In genomic region chr7:121734171-121734831, GRCm38 (mm10) we compare ENCODE assay signal across 7 mouse cellular contexts. TPM values are rescaled to one million over a fixed set of nuclear protein-coding genes. Genes with fewer than 3 reads are reported as not detected.
DNase-seq lines count a peak whose midpoint lies in the region; ATAC-seq and TF ChIP-seq lines count a peak whose summit lies in the region.

TSS of gene Scnn1g (plus strand) at chr7:121734479.

- H3K9me3 ChIP-seq in embryonic facial prominence, embryonic 10.5 days, result no peaks in the 10 kb centered on the region
- no peaks in the 10 kb centered on the region for H3K9me3 ChIP-seq in limb, embryonic 11.5 days (ENCODE audit: control insufficient read depth, low read length)
- H3K9me3 ChIP-seq in midbrain, embryonic 14.5 days (ENCODE audit: control insufficient read depth, low read length), result no peaks in the 10 kb centered on the region

- peak within 1 kb of the TSS; percentile 50 for H3K4me3 ChIP-seq in embryonic facial prominence, embryonic 10.5 days
- H3K4me3 ChIP-seq in kidney, adult 2 months (ENCODE audit: insufficient read depth, low read depth, low read length), result peak within 1 kb of the TSS; percentile 26
- H3K4me3 ChIP-seq in limb, embryonic 11.5 days (ENCODE audit: low read depth, low read length), result peak within 1 kb of the TSS; percentile 2; the same call in 1 of the 2 replicates
- H3K4me3 ChIP-seq in midbrain, embryonic 14.5 days (replicated peaks; ENCODE audit: low read depth, low read length), result peak within 1 kb of the TSS; percentile 35

- H3K4me2 ChIP-seq in limb, embryonic 11.5 days (ENCODE audit: low read depth, severe bottlenecking), result peak within 1 kb of the TSS; percentile 28
- H3K4me2 ChIP-seq in midbrain, embryonic 14.5 days (ENCODE audit: low read length), result peak within 1 kb of the TSS; percentile 73

- peak; percentile 79 for ATAC-seq in limb, embryonic 11.5 days (ENCODE audit: insufficient number of reproducible peaks, low FRiP score, low TSS enrichment, low read depth)
- ATAC-seq in midbrain, embryonic 14.5 days (ENCODE audit: low FRiP score, low TSS enrichment), result peak; percentile 72; the same call in 1 of the 2 replicates

- H3K9ac ChIP-seq in limb, embryonic 11.5 days (ENCODE audit: low read length), result no peak within 1 kb of the TSS
- H3K9ac ChIP-seq in midbrain, embryonic 14.5 days (replicated peaks; ENCODE audit: low read length), result 0 out of 2 replicates have a peak within 1 kb of the TSS, but pooled peaks have one; percentile 16

- H3K27ac ChIP-seq in embryonic facial prominence, embryonic 10.5 days (replicated peaks), result no peak within 1 kb of the TSS
- peak within 1 kb of the TSS; percentile 8; the same call in 1 of the 2 replicates for H3K27ac ChIP-seq in kidney, adult 2 months (ENCODE audit: insufficient read depth, low read depth, low read length)
- H3K27ac ChIP-seq in limb, embryonic 11.5 days (replicated peaks; ENCODE audit: low read depth, low read length), result no peak within 1 kb of the TSS
- H3K27ac ChIP-seq in midbrain, embryonic 14.5 days (replicated peaks; ENCODE audit: low read depth, low read length), result no peak within 1 kb of the TSS

- peak; percentile 30 for TF ChIP-seq POLR2A in kidney, adult 2 months (IDR thresholded peaks at IDR 0.05; ENCODE audit: low read depth, low read length)

- TF ChIP-seq CTCF in kidney, adult 2 months (conservative IDR thresholded peaks at IDR 0.05; ENCODE audit: insufficient read depth, insufficient read length, low read depth, low read length), result peak; percentile 97

- H3K27me3 ChIP-seq in embryonic facial prominence, embryonic 10.5 days (replicated peaks; ENCODE audit: low read depth, poor library complexity, severe bottlenecking), result peaks cover 46% of the 10 kb centered on the region
- H3K27me3 ChIP-seq in kidney, adult 2 months (replicated peaks; ENCODE audit: control insufficient read depth, insufficient read depth, low read length), result no peaks in the 10 kb centered on the region
- H3K27me3 ChIP-seq in limb, embryonic 11.5 days (ENCODE audit: control insufficient read depth, insufficient read depth, low read length), result peaks cover 19% of the 10 kb centered on the region
- H3K27me3 ChIP-seq in midbrain, embryonic 14.5 days (ENCODE audit: control insufficient read depth, insufficient read depth, low read length), result peaks cover 28% of the 10 kb centered on the region

- H3K36me3 ChIP-seq in embryonic facial prominence, embryonic 10.5 days (replicated peaks), result no peaks in the 10 kb centered on the region
- H3K36me3 ChIP-seq in kidney, adult 2 months (ENCODE audit: control insufficient read depth, insufficient read depth, low read length), result no peaks in the 10 kb centered on the region
- H3K36me3 ChIP-seq in limb, embryonic 11.5 days (ENCODE audit: control insufficient read depth, insufficient read depth, low read length), result no peaks in the 10 kb centered on the region
- no peaks in the 10 kb centered on the region for H3K36me3 ChIP-seq in midbrain, embryonic 14.5 days (ENCODE audit: control insufficient read depth, insufficient read depth, low read length)

- H3K4me1 ChIP-seq in embryonic facial prominence, embryonic 10.5 days, result peaks cover 9% of the 10 kb centered on the region
- H3K4me1 ChIP-seq in kidney, adult 2 months (ENCODE audit: control insufficient read depth, insufficient read depth, low read length), result no peaks in the 10 kb centered on the region
- 0 out of 2 replicates have a peak, but pooled peaks cover 3% of the 10 kb centered on the region for H3K4me1 ChIP-seq in limb, embryonic 11.5 days (ENCODE audit: control insufficient read depth, insufficient read depth, low read length)
- peaks cover 7% of the 10 kb centered on the region; the same call in 1 of the 2 replicates for H3K4me1 ChIP-seq in midbrain, embryonic 14.5 days (ENCODE audit: control insufficient read depth, insufficient read depth, low read length)

- DNase-seq in adrenal gland, postnatal 10 days, result peak; percentile 92
- peak; percentile 89 for DNase-seq in embryonic facial prominence, embryonic 10.5 days (ENCODE audit: low spot score)
- DNase-seq in heart, adult 18-20 months, result peak; percentile 62 to 79
- peak; percentile 92 for DNase-seq in kidney, adult 2 months
- DNase-seq in limb, embryonic 11.5 days (ENCODE audit: low spot score), result peak; percentile 88
- peak; percentile 91 for DNase-seq in midbrain, embryonic 14.5 days
- peak; percentile 48 for DNase-seq in spleen, adult 12 weeks (ENCODE audit: low spot score)

- WGBS in embryonic facial prominence, embryonic 10.5 days, result 1% methylated on average over 38 of the region's 38 CpGs
- 2% methylated on average over 38 of the region's 38 CpGs for WGBS in kidney, adult 2 months
- WGBS in limb, embryonic 11.5 days, result under 1% methylated on average over 38 of the region's 38 CpGs
- WGBS in midbrain, embryonic 14.5 days, result under 1% methylated on average over 38 of the region's 38 CpGs

RNA-seq across cellular contexts. Expression of gene Scnn1g, which starts in this region (rescaled TPM):
- total RNA-seq in adrenal gland, postnatal 10 days (2021), result under 1 TPM in 1 of 2 experiments, not detected in 1; 0.09 TPM
- polyA plus RNA-seq in embryonic facial prominence, embryonic 10.5 days (2016; fragmentation: Nextera tagmentation; extraction: Ambion mirVana), result 0.27 and 0.97 TPM in 2 replicates
- total RNA-seq in heart, adult 18-20 months (2021), result not detected
- 34.8 and 35.1 TPM in 2 replicates for polyA plus RNA-seq in kidney, adult 2 months (2012; rRNA removed)
- polyA plus RNA-seq in limb, embryonic 11.5 days (2014; fragmentation: Nextera tagmentation; extraction: Ambion mirVana), result 0.14 TPM in 1 of 2 replicates, not detected in the other
- 0.09 TPM in 1 of 2 replicates, not detected in the other for polyA plus RNA-seq in midbrain, embryonic 14.5 days (2014; fragmentation: Nextera tagmentation; extraction: Ambion mirVana)

Comparison
In these comparisons a context has a peak if more than half of its experiments do, and no peak if none do; other contexts are left out.
1. RNA of gene Scnn1g (polyA plus RNA-seq): 34.8 to 35.1 TPM in kidney, adult 2 months; 0.27 to 0.97 TPM in embryonic facial prominence, embryonic 10.5 days, 0.14 TPM in limb, embryonic 11.5 days and 0.09 TPM in midbrain, embryonic 14.5 days; every median in the first group is over 10 times any median in the second.
2. Peak in DNase-seq in adrenal gland, postnatal 10 days; RNA of the gene not detected or under 1 TPM.
3. Peak in DNase-seq and H3K4me3 ChIP-seq in embryonic facial prominence, embryonic 10.5 days; RNA of the gene not detected or under 1 TPM.
4. Peak in DNase-seq in heart, adult 18-20 months; RNA of the gene not detected or under 1 TPM.
5. Peak in DNase-seq, ATAC-seq, H3K4me3 ChIP-seq and H3K4me2 ChIP-seq in limb, embryonic 11.5 days; RNA of the gene not detected or under 1 TPM.
6. Peak in DNase-seq, ATAC-seq, H3K4me3 ChIP-seq, H3K9ac ChIP-seq and H3K4me2 ChIP-seq in midbrain, embryonic 14.5 days; RNA of the gene not detected or under 1 TPM.
7. Peak in every context shown above with its lines, with median percentiles within 50 percentile points of each other: DNase-seq and H3K4me3 ChIP-seq.